Mouse (Mus musculus): ENCODE measurements around the gene Qrsl1.
"Not testable (repeated sequence)": the region's sequence is repeated elsewhere in the genome, so short reads cannot be mapped to it uniquely, and the experiment has no call there.

Qrsl1 gene

GRCm38 (mm10) chr10:43901578-43902194 is at the start of gene Qrsl1, which contains the start of gene Rtn4ip1:
Qrsl1 (minus strand) TSS chr10:43901745.
Rtn4ip1 (plus strand) TSS chr10:43901807.
- DNase-seq (ENCODE audit: low spot score in 2 of 2): peak; percentile 84 to 91

- no peak for DNase-seq (ENCODE audit: low spot score in 2 of 2)
Observed at GRCm38 (mm10) chr10:43945435-43945834, 43.9 kb upstream of the Qrsl1 start.

- DNase-seq (ENCODE audit: low spot score in 2 of 2): no peak
Observed at GRCm38 (mm10) chr10:43943736-43944135, 42.2 kb upstream of the Qrsl1 start.

- no peak for DNase-seq (ENCODE audit: low spot score in 2 of 2)
Observed at GRCm38 (mm10) chr10:43939136-43939662, 37.7 kb upstream of the Qrsl1 start.

GRCm38 (mm10) chr10:43928596-43928995 is 27.1 kb upstream of the Qrsl1 start:
- no peak for DNase-seq (ENCODE audit: low spot score in 2 of 2)

GRCm38 (mm10) chr10:43927736-43928135 is 26.2 kb upstream of the Qrsl1 start:
- DNase-seq (ENCODE audit: low spot score in 2 of 2): no peak

GRCm38 (mm10) chr10:43925776-43926175 is 24.2 kb upstream of the Qrsl1 start:
- DNase-seq (ENCODE audit: low spot score in 2 of 2): not testable (repeated sequence)

GRCm38 (mm10) chr10:43923096-43923495 is 21.6 kb upstream of the Qrsl1 start:
- DNase-seq (ENCODE audit: low spot score in 2 of 2): no peak

- peak; percentile 78 to 90 for DNase-seq (ENCODE audit: low spot score in 2 of 2)
Observed at GRCm38 (mm10) chr10:43918696-43919608, 17.4 kb upstream of the Qrsl1 start.

GRCm38 (mm10) chr10:43916737-43917136 is 15.2 kb upstream of the Qrsl1 start:
- no peak for DNase-seq (ENCODE audit: low spot score in 2 of 2)

- DNase-seq (ENCODE audit: low spot score in 2 of 2): no peak
Observed at GRCm38 (mm10) chr10:43916181-43916580, 14.6 kb upstream of the Qrsl1 start.

GRCm38 (mm10) chr10:43912236-43912635 is 10.7 kb upstream of the Qrsl1 start:
- DNase-seq (ENCODE audit: low spot score in 2 of 2): no peak

- no peak for DNase-seq (ENCODE audit: low spot score in 2 of 2)
Observed at GRCm38 (mm10) chr10:43910873-43911142, 9.3 kb upstream of the Qrsl1 start.

GRCm38 (mm10) chr10:43910032-43910872 is 8.7 kb upstream of the Qrsl1 start:
- DNase-seq (ENCODE audit: low spot score in 2 of 2): no peak

GRCm38 (mm10) chr10:43904569-43904968 is 3.0 kb upstream of the Qrsl1 start:
- DNase-seq (ENCODE audit: low spot score in 2 of 2): no peak

GRCm38 (mm10) chr10:43900883-43901570 is 518 bp downstream of the Qrsl1 start:
- DNase-seq (ENCODE audit: low spot score in 2 of 2): peak in 1 of 2 experiments; percentile 9

- DNase-seq (ENCODE audit: low spot score in 2 of 2): no peak
Observed at GRCm38 (mm10) chr10:43898276-43898675, 3.3 kb downstream of the Qrsl1 start.

GRCm38 (mm10) chr10:43896065-43896464 is 5.5 kb downstream of the Qrsl1 start:
- no peak for DNase-seq (ENCODE audit: low spot score in 2 of 2)

- no peak for DNase-seq (ENCODE audit: low spot score in 2 of 2)
Observed at GRCm38 (mm10) chr10:43892971-43893370, 8.6 kb downstream of the Qrsl1 start.

GRCm38 (mm10) chr10:43888976-43889375 is 12.6 kb downstream of the Qrsl1 start:
- no peak for DNase-seq (ENCODE audit: low spot score in 2 of 2)

- no peak for DNase-seq (ENCODE audit: low spot score in 2 of 2)
Observed at GRCm38 (mm10) chr10:43887676-43888075, 13.9 kb downstream of the Qrsl1 start.

All from spleen, postnatal 14 days (tissue).